Mouse (Mus musculus): ENCODE data around the gene Anxa7.

DNA sequence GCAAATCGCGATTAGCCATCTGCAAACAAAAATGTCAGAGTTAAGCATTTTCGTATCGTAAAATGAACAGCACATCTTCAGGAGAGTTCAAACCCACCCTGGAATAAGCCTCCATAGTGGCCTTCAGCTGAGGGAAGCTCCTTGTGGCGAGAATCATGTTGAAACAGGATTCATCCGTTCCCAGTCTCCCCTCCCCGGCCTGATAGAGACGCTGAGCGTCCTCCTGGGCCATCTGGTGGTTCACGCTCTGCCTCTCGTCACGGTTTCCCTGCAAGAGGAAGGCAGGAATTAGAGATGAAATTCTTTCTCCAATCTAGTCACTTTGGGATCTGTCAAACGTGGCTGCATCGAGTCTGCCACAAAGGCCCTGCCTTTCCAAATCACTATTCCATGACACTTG is 19.7 kb downstream of the Anxa7 start:
- TF ChIP-seq POLR2A (IDR thresholded peaks at IDR 0.05; ENCODE audit: low read depth, low read length) (no peak), CTCF (IDR thresholded peaks at IDR 0.05; ENCODE audit: extremely low read depth, insufficient read depth, insufficient read length, insufficient replicate concordance) (no peak)

Data from spleen, adult 2 months (tissue).